Mouse (Mus musculus) embryo, embryonic 10 days (tissue): ENCODE results near the gene Trdmt1.
A peak's percentile ranks its signal among the peaks of the same experiment; 100 is the strongest.

Source experiments
- DNase-seq: peaks from one replicate; pipeline ENCODE4 v3.0.0-alpha.2; 2015; ENCODE audit warnings: low spot score

The Trdmt1 gene

GRCm38 (mm10) chr2:13557145-13558030 is 12.9 kb upstream of the Trdmt1 start:
- DNase-seq: no peak

GRCm38 (mm10) chr2:13556239-13556638 is 11.8 kb upstream of the Trdmt1 start:
- DNase-seq: no peak

GRCm38 (mm10) chr2:13553966-13554365 is 9.5 kb upstream of the Trdmt1 start:
- DNase-seq: no peak

GRCm38 (mm10) chr2:13548749-13549148 is 4.3 kb upstream of the Trdmt1 start:
- no peak for DNase-seq

GRCm38 (mm10) chr2:13543519-13544124 is 846 bp downstream of the Trdmt1 start:
- DNase-seq: no peak

GRCm38 (mm10) chr2:13539860-13540259 is 4.6 kb downstream of the Trdmt1 start:
- no peak for DNase-seq

GRCm38 (mm10) chr2:13538704-13539377 is 5.6 kb downstream of the Trdmt1 start:
- no peak for DNase-seq

GRCm38 (mm10) chr2:13538258-13538657 is 6.2 kb downstream of the Trdmt1 start:
- DNase-seq: no peak

- DNase-seq: no peak
These were observed 6.7 kb downstream of the Trdmt1 start for GRCm38 (mm10) chr2:13537733-13538132.

- no peak for DNase-seq
These were observed 7.7 kb downstream of the Trdmt1 start for GRCm38 (mm10) chr2:13536747-13537146.

- DNase-seq: no peak
These were observed 13.8 kb downstream of the Trdmt1 start for GRCm38 (mm10) chr2:13530639-13531038.

GRCm38 (mm10) chr2:13529253-13529933 is 15.1 kb downstream of the Trdmt1 start:
- DNase-seq: no peak

GRCm38 (mm10) chr2:13527531-13527930 is 16.9 kb downstream of the Trdmt1 start:
- DNase-seq: no peak

- DNase-seq: no peak
These were observed 17.3 kb downstream of the Trdmt1 start for GRCm38 (mm10) chr2:13527125-13527524.

GRCm38 (mm10) chr2:13526205-13526604 is 18.3 kb downstream of the Trdmt1 start:
- DNase-seq: no peak

- DNase-seq: no peak
These were observed 20.7 kb downstream of the Trdmt1 start for GRCm38 (mm10) chr2:13523540-13524456.

- no peak for DNase-seq
These were observed 22.4 kb downstream of the Trdmt1 start for GRCm38 (mm10) chr2:13522106-13522505.

- no peak for DNase-seq
These were observed 29.5 kb downstream of the Trdmt1 start for GRCm38 (mm10) chr2:13514949-13515348.

GRCm38 (mm10) chr2:13502717-13503116 is 41.8 kb downstream of the Trdmt1 start:
- no peak for DNase-seq

GRCm38 (mm10) chr2:13501553-13501952 is 42.9 kb downstream of the Trdmt1 start:
- DNase-seq: peak; percentile 59
